Mouse (Mus musculus): Measurements from ENCODE around the gene Smim15.

Gene Smim15

GRCm38 (mm10) chr13:108044222-108044941 lies at the start of gene Smim15:
Gene Smim15, plus strand, starts transcription at chr13:108044446.
- peak; percentile 86 for DNase-seq

GRCm38 (mm10) chr13:107995211-107995610 lies 49.0 kb upstream of the Smim15 start:
- no peak for DNase-seq

- DNase-seq = no peak
These were observed 47.9 kb upstream of the Smim15 start for GRCm38 (mm10) chr13:107996301-107996700.

GRCm38 (mm10) chr13:108007861-108008260 lies 36.4 kb upstream of the Smim15 start:
- DNase-seq = no peak

- no peak for DNase-seq
These were observed 31.1 kb upstream of the Smim15 start for GRCm38 (mm10) chr13:108013110-108013509.

GRCm38 (mm10) chr13:108013839-108014238 lies 30.4 kb upstream of the Smim15 start:
- no peak for DNase-seq

GRCm38 (mm10) chr13:108015166-108015565 lies 29.1 kb upstream of the Smim15 start:
- no peak for DNase-seq

- DNase-seq = no peak
These were observed 26.9 kb upstream of the Smim15 start for GRCm38 (mm10) chr13:108017349-108017748.

GRCm38 (mm10) chr13:108025802-108026201 lies 18.4 kb upstream of the Smim15 start:
- DNase-seq = no peak

GRCm38 (mm10) chr13:108032789-108033188 lies 11.5 kb upstream of the Smim15 start:
- no peak for DNase-seq

- DNase-seq = no peak
These were observed 4.9 kb upstream of the Smim15 start for GRCm38 (mm10) chr13:108039375-108039774.

GRCm38 (mm10) chr13:108039902-108040301 lies 4.3 kb upstream of the Smim15 start:
- no peak for DNase-seq

- no peak for DNase-seq
These were observed 3.8 kb upstream of the Smim15 start for GRCm38 (mm10) chr13:108040451-108040850.

GRCm38 (mm10) chr13:108041358-108041757 lies 2.9 kb upstream of the Smim15 start:
- peak; percentile 59 for DNase-seq

- DNase-seq = peak; percentile 17
These were observed 620 bp upstream of the Smim15 start for GRCm38 (mm10) chr13:108043431-108044221.

- no peak for DNase-seq
These were observed 1.4 kb downstream of the Smim15 start for GRCm38 (mm10) chr13:108045646-108046045.

GRCm38 (mm10) chr13:108046071-108046470 lies 1.8 kb downstream of the Smim15 start:
- no peak for DNase-seq

GRCm38 (mm10) chr13:108046891-108047290 lies 2.6 kb downstream of the Smim15 start:
- no peak for DNase-seq

GRCm38 (mm10) chr13:108047364-108047763 lies 3.1 kb downstream of the Smim15 start:
- no peak for DNase-seq

GRCm38 (mm10) chr13:108056896-108057295 lies 12.7 kb downstream of the Smim15 start:
- no peak for DNase-seq

- no peak for DNase-seq
These were observed 16.1 kb downstream of the Smim15 start for GRCm38 (mm10) chr13:108060286-108060885.

- no peak for DNase-seq
These were observed 16.8 kb downstream of the Smim15 start for GRCm38 (mm10) chr13:108060936-108061578.

GRCm38 (mm10) chr13:108062900-108063299 lies 18.7 kb downstream of the Smim15 start:
- DNase-seq = no peak
